Mouse (Mus musculus) bone marrow, adult 2 months (tissue): ENCODE data around the gene Bptf. TPM values are rescaled to one million over a fixed set of nuclear protein-coding genes. Genes with fewer than 3 reads are reported as not detected.
A peak's percentile ranks its signal among the peaks of the same experiment; 100 is the strongest.
"Not testable (repeated sequence)": the region's sequence is repeated elsewhere in the genome, so short reads cannot be mapped to it uniquely, and the experiment has no call there.

Experiments
- H3K27ac ChIP-seq: fragments of 200-500 bp; 2 replicates; pipeline ENCODE4 v1.5.1; 2012; ENCODE audit warnings: low read depth, mild to moderate bottlenecking, control low read depth, inconsistent platforms, low read length; ENCODE audit not compliant: control insufficient read depth, poor library complexity, insufficient read depth
- H3K4me1 ChIP-seq: fragments of 200-500 bp; 2 replicates; pipeline ENCODE4 v1.6.1; 2011; ENCODE audit warnings: low read length; ENCODE audit not compliant: control insufficient read depth, insufficient read depth
- H3K4me3 ChIP-seq: fragments of 200-500 bp; replicated peaks from 2 replicates; pipeline ENCODE3; 2011; ENCODE audit warnings: mild to moderate bottlenecking, low read depth, low read length, control low read depth; ENCODE audit not compliant: control insufficient read depth
- CTCF ChIP-seq: fragments of 200-500 bp; IDR thresholded peaks from 2 replicates; pipeline ENCODE4 v1.5.1; 2011; ENCODE audit warnings: low read length, control low read depth; ENCODE audit not compliant: control insufficient read depth, insufficient read depth
- POLR2A ChIP-seq: fragments of 200-500 bp; IDR thresholded peaks from 2 replicates; pipeline ENCODE4 v1.6.1; 2011; ENCODE audit warnings: low read depth, mild to moderate bottlenecking, control low read depth, low read length, borderline replicate concordance; ENCODE audit not compliant: control insufficient read depth
- WGBS: fragments of 180-500 bp; shearing (Covaris S2); methylation state at CpG from one replicate; pipeline ENCODE4 v1.1.7; 2018; 5-methylcytosine and 5-hydroxymethylcytosine counted together
- polyA plus RNA-seq: library from polyadenylated mRNA; stranded (reverse); fragments of >200 nt; gene quantifications from 2 replicates; pipeline ENCODE4 v1.2.4, GENCODE M21; 2011; ENCODE audit warnings: low replicate concordance; ENCODE audit not compliant: missing spikeins, insufficient read depth, insufficient read length

Bptf gene
- polyA plus RNA-seq, 1 experiment: 43.4 TPM

DNA sequence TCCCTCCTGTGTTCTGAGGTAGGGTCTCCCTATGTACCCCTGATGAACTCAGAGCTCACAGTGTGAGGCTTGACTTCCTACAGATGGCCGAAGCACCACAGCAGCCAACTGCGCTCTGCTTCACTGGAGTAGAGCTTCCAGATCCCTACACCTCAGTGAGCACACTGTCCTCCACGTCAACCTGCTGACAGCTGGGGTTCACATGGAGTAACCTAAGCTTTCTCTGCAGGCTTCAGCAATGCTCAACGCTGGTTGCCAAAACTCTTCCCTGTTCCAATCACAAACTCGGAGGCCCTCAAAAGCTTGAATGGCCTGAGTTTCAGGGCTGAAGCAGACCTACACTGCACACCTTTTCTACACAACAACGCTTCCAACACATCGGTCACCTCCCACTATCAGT lies 38.1 kb downstream of the Bptf start:
- no peak for TF ChIP-seq POLR2A
- no peak for TF ChIP-seq CTCF
- WGBS: 87% methylated on average over 7 of the region's 7 CpGs
- Histone ChIP-seq H3K4me1 (no peaks in the 10 kb centered on the region; the same call in 1 of the 2 replicates), H3K4me3 (no peak overlapping the region), H3K27ac (no peak overlapping the region)

DNA sequence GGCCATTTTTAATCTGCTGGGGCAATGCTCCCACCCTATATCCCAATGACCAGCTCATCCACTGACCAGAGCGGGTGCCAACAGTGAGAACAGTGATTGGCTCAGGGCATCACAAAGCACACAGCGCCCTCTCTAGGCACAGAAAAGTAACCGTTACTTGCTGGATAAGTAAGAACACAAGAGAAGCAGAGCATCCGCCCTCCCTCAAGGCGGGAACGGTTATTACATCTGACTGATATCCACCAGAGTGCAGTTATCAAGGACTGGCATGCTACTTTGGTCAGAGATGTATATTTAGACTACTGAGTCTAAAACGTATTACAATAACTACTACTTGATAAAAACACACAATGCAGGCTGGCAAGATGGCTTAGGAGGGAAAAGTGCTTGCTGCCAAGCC lies 39.3 kb downstream of the Bptf start:
- Histone ChIP-seq H3K27ac (0 out of 2 replicates have a peak overlapping the region, but pooled peaks have one; percentile 39), H3K4me1 (no peaks in the 10 kb centered on the region; the same call in 1 of the 2 replicates), H3K4me3 (no peak overlapping the region)
- WGBS: 64% methylated on average over 7 of the region's 7 CpGs
- peak; percentile 24; the same call in 1 of the 2 replicates for TF ChIP-seq CTCF
- no peak for TF ChIP-seq POLR2A

DNA sequence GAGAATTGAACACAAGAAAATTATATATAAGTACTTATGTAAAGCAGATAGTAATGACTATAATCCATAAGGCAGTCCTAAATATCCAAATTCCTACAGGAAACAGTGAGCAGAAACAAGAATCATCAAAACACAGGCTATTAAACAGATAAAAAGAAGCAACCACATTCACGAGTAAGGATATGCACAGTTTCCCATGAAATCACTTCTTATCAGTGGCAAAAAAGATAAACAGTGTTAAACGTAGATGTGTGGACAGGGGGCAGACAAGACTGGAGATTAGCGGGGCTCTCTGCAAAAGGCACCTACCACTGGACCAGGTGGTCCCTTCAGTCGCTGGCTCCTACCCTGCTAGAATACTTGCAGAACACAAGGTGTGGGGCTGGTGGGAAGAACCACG lies 46.1 kb downstream of the Bptf start:
- 65% methylated on average over 5 of the region's 5 CpGs for WGBS
- TF ChIP-seq POLR2A (no peak), CTCF (no peak)
- H3K4me1 ChIP-seq: no peaks in the 10 kb centered on the region
- no peak overlapping the region for H3K4me3 ChIP-seq
- no peak overlapping the region for H3K27ac ChIP-seq

DNA sequence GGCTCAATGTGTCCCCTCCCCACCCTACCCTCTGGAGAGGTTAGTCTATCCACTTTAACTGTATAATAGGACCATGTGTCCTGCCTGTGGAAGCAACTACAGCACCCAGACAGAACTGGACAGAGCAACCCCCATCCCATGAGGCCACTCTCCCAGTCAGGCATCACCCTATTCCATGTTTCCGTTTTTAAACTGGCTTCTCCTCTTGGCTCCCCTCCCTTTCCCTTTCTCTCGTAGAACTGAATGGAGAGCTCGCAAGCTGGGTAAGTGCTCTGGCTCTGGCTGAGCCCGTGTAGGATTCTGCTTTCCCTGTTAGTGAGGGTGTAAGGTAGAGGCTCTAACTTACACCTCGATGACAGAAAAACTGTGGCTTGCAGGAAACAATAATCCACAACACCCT lies 48.4 kb downstream of the Bptf start:
- WGBS: 83% methylated on average over 5 of the region's 5 CpGs
- no peak overlapping the region for H3K27ac ChIP-seq
- TF ChIP-seq POLR2A (no peak), CTCF (no peak)
- no peak overlapping the region for H3K4me3 ChIP-seq
- H3K4me1 ChIP-seq: no peaks in the 10 kb centered on the region

DNA sequence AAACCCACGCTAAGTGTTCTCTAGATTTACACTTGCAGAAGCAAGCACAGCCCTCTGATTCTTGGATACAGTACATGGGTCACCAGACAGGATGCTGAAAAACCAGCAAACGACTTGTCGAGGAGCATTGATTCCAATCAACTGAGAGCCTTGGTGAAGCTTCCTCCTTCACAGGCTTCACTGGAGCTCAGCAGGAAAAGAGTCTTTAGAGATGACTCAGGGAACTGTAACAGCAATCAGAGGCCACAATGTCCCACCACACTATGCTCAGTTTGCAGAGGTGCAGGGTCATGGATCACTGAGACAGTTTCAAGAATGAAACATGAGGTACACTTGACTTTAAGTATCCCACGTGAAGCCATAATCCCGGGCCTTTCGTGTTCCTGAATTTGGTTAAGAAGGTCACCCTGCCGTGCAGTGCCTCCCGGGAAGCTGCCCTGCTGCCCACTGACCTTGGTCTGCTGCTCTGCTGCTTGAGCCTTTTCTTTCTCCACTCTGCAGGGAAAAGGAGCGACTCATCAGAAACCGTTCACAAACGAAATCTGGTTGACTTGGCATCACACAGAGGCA lies 66.6 kb downstream of the Bptf start:
- WGBS: 87% methylated on average over 11 of the region's 11 CpGs
- Histone ChIP-seq H3K27ac (no peak overlapping the region), H3K4me3 (no peak overlapping the region), H3K4me1 (no peaks in the 10 kb centered on the region)
- TF ChIP-seq POLR2A (no peak), CTCF (no peak)

DNA sequence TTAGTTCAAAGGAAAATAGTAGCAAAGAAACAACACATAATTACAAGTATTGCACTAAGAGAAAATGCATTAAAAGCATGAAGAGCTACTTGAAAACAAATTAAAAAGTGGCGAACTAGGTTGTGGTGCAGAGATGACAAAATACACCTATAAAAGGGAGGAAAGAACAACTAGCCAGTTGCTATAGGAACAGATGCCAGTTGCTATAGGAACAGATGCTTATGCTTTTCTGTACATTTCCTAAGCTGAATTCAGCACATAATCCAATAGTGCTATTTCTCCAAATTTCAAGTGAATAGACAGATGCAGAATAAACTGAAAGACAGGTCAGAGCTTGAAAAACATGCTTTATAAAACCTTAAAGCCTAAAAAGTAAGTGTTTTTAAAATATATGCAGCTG lies 67.3 kb downstream of the Bptf start:
- TF ChIP-seq POLR2A (no peak), CTCF (no peak)
- Histone ChIP-seq H3K4me1 (no peaks in the 10 kb centered on the region), H3K27ac (no peak overlapping the region), H3K4me3 (no peak overlapping the region)
- WGBS: 90% methylated on average over 1 of the region's 1 CpGs

DNA sequence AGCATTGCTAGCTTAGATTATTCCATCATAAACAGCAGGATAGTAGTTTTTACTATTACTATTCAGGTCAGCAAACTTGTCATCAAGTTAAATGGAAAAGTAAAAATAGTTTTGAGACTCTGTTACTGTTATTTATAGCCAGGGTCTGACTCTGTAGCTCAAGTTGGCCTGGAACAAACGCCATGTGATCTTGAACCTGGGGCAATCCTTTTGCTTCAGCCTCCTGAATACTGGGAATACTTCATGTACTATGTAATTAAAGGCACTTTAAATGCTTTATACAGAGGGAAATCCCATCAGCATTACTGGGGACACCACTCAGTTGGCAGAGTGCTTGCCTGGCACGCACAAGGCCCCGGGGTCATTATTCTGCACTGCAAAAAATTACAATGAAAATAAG lies 68.9 kb downstream of the Bptf start:
- TF ChIP-seq CTCF (no peak), POLR2A (no peak)

DNA sequence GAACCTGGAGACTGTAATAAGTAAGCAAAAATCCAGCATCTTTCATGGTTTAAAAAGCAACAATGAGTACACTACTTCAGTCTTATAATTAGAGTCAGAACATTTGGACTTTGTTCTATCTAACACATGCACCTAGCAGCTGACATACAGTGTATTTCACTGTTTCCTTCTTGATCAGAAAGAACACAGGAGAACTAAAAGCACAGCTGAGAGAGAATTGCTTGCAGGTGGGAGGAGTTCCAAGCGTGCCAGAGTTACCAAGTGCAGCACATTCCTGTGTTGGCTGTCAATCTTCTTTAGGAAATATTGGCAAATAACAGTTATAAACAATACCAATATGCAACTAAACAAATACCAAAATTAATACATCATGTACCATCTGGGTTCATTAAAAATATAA lies 71.0 kb downstream of the Bptf start:
- 95% methylated on average over 1 of the region's 1 CpGs for WGBS
- H3K27ac ChIP-seq: no peak overlapping the region
- H3K4me3 ChIP-seq: no peak overlapping the region
- H3K4me1 ChIP-seq: no peaks in the 10 kb centered on the region
- no peak for TF ChIP-seq CTCF
- TF ChIP-seq POLR2A: no peak

More for the DNA sequence above, 68.9 kb downstream of the Bptf start:
- Histone ChIP-seq H3K4me1 (no peaks in the 10 kb centered on the region), H3K27ac (no peak overlapping the region), H3K4me3 (no peak overlapping the region)
- 90% methylated on average over 3 of the region's 3 CpGs for WGBS

DNA sequence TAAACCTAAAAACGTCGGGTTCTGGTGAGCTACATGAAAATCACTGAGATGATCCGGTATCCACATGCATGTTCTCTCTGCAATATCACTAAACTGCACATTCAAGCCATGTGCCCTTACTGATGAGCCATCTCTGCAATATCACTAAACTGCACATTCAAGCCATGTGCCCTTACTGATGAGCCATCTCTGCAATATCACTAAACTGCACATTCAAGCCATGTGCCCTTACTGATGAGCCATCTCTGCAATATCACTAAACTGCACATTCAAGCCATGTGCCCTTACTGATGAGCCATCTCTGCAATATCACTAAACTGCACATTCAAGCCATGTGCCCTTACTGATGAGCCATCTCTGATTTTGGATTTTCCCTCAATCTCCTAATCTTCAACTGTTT lies 72.3 kb downstream of the Bptf start:
- not testable (repeated sequence) for H3K4me3 ChIP-seq, H3K4me1 ChIP-seq, H3K27ac ChIP-seq
- 71% methylated on average over 3 of the region's 3 CpGs for WGBS
